Mouse (Mus musculus) C2C12 (cell line): ENCODE results near the gene Chd9. TPM values are rescaled to one million over a fixed set of nuclear protein-coding genes. Genes with fewer than 3 reads are reported as not detected.

Source experiments
- H3K27me3 ChIP-seq: one replicate; pipeline ENCODE4 v1.6.1; 2011; ENCODE audit not compliant: control insufficient read depth, insufficient read depth, insufficient read length
- H3K36me3 ChIP-seq: one replicate; pipeline ENCODE4 v1.6.1; 2011; ENCODE audit not compliant: control insufficient read depth, insufficient read depth
- H3K4me3 ChIP-seq: one replicate; pipeline ENCODE4 v1.5.1; 2011; ENCODE audit warnings: mild to moderate bottlenecking, control low read depth; ENCODE audit not compliant: poor library complexity, insufficient read depth, severe bottlenecking
- H3K79me2 ChIP-seq: one replicate; pipeline ENCODE4 v1.6.1; 2011; ENCODE audit not compliant: control insufficient read depth, insufficient read depth
- H3K79me3 ChIP-seq: one replicate; pipeline ENCODE4 v1.6.1; 2011; ENCODE audit warnings: low read depth, control low read depth
- H3ac ChIP-seq: one replicate; pipeline ENCODE3; 2011; ENCODE audit warnings: low read depth; ENCODE audit not compliant: control insufficient read depth, insufficient read length
- CEBPB ChIP-seq: IDR thresholded peaks from one replicate; pipeline ENCODE4 v1.6.1; 2011; ENCODE audit warnings: low read depth, mild to moderate bottlenecking, control low read depth, moderate library complexity
- CTCF ChIP-seq: IDR thresholded peaks from one replicate; pipeline ENCODE4 v1.5.1; 2011; ENCODE audit not compliant: control insufficient read depth, insufficient read depth, insufficient read length
- FOSL1 ChIP-seq: IDR thresholded peaks from one replicate; pipeline ENCODE4 v1.8.0; 2011; ENCODE audit warnings: mild to moderate bottlenecking, low read length; ENCODE audit not compliant: poor library complexity, insufficient read depth, severe bottlenecking
- MAX ChIP-seq: IDR thresholded peaks from one replicate; pipeline ENCODE4 v1.6.1; 2011; ENCODE audit warnings: mild to moderate bottlenecking, control low read depth
- MYOD1 ChIP-seq: IDR thresholded peaks from one replicate; pipeline ENCODE4 v1.6.1; 2011; ENCODE audit warnings: low read depth; ENCODE audit not compliant: control insufficient read depth, insufficient read length
- MYOG ChIP-seq: IDR thresholded peaks from one replicate; pipeline ENCODE4 v1.6.1; 2011; ENCODE audit not compliant: control insufficient read depth, insufficient read length; ENCODE audit errors: extremely low read depth
- USF1 ChIP-seq: IDR thresholded peaks from one replicate; pipeline ENCODE4 v1.6.1; 2011; ENCODE audit warnings: low read depth, mild to moderate bottlenecking, control low read depth, moderate library complexity
- polyA plus RNA-seq: library from polyadenylated mRNA; unstranded; fragments of >200 nt; fragmentation: generic; extraction: Trizol; gene quantifications from one replicate; pipeline ENCODE4 v1.2.1, GENCODE M21; 2012; ENCODE audit warnings: missing spikeins

Chd9 gene
- polyA plus RNA-seq, 1 experiment, result 18.4 TPM

- Histone ChIP-seq H3K79me3 (no peaks in the 10 kb centered on the region), H3K79me2 (no peaks in the 10 kb centered on the region), H3ac (no peak overlapping the region), H3K27me3 (no peaks in the 10 kb centered on the region), H3K4me3 (no peak overlapping the region), H3K36me3 (no peaks in the 10 kb centered on the region)
- TF ChIP-seq CEBPB (no peak), FOSL1 (no peak), MYOD1 (no peak), MYOG (no peak), CTCF (no peak)
These were observed 76.1 kb downstream of the Chd9 start for GRCm38 (mm10) chr8:90904171-90904706.

GRCm38 (mm10) chr8:90906922-90907321 is 78.8 kb downstream of the Chd9 start:
- TF ChIP-seq USF1 (no peak), MYOG (no peak), MAX (no peak), MYOD1 (no peak)
- H3K79me2 ChIP-seq, result no peaks in the 10 kb centered on the region

GRCm38 (mm10) chr8:90907516-90907847 is 79.3 kb downstream of the Chd9 start:
- TF ChIP-seq USF1 (no peak), CEBPB (no peak), CTCF (no peak), MYOD1 (no peak), MAX (no peak), FOSL1 (no peak), MYOG (no peak)
- Histone ChIP-seq H3K36me3 (no peaks in the 10 kb centered on the region), H3K4me3 (peak overlapping the region; percentile 46), H3K79me3 (no peaks in the 10 kb centered on the region), H3ac (peak overlapping the region; percentile 83), H3K79me2 (no peaks in the 10 kb centered on the region), H3K27me3 (no peaks in the 10 kb centered on the region)

More at GRCm38 (mm10) chr8:90906922-90907321, 78.8 kb downstream of the Chd9 start:
- Histone ChIP-seq H3K79me3 (no peaks in the 10 kb centered on the region), H3ac (no peak overlapping the region), H3K27me3 (no peaks in the 10 kb centered on the region), H3K4me3 (no peak overlapping the region), H3K36me3 (no peaks in the 10 kb centered on the region)

GRCm38 (mm10) chr8:90907848-90908551 is 79.8 kb downstream of the Chd9 start:
- no peaks in the 10 kb centered on the region for H3K79me2 ChIP-seq
- H3K4me3 ChIP-seq, result peak overlapping the region; percentile 46
- H3ac ChIP-seq, result peak overlapping the region; percentile 83
- no peaks in the 10 kb centered on the region for H3K27me3 ChIP-seq
- H3K36me3 ChIP-seq, result no peaks in the 10 kb centered on the region
- no peaks in the 10 kb centered on the region for H3K79me3 ChIP-seq
- TF ChIP-seq CTCF (peak; percentile 91), MAX (no peak), CEBPB (no peak)

GRCm38 (mm10) chr8:90908580-90909471 is 80.7 kb downstream of the Chd9 start:
- Histone ChIP-seq H3K79me2 (no peaks in the 10 kb centered on the region), H3K79me3 (no peaks in the 10 kb centered on the region), H3K27me3 (no peaks in the 10 kb centered on the region), H3K36me3 (no peaks in the 10 kb centered on the region), H3ac (peak overlapping the region; percentile 92), H3K4me3 (peak overlapping the region; percentile 46)
- TF ChIP-seq CEBPB, result no peak
- no peak for TF ChIP-seq MYOD1
- TF ChIP-seq MYOG, result no peak
- no peak for TF ChIP-seq FOSL1
- no peak for TF ChIP-seq USF1
- TF ChIP-seq MAX, result no peak
- TF ChIP-seq CTCF, result no peak
